Mouse (Mus musculus): Measurements from ENCODE around the gene Cpeb3. TPM values are rescaled to one million over a fixed set of nuclear protein-coding genes. Genes with fewer than 3 reads are reported as not detected.
"Not testable (repeated sequence)": the region's sequence is repeated elsewhere in the genome, so short reads cannot be mapped to it uniquely, and the experiment has no call there.

The Cpeb3 gene
- total RNA-seq, 2 experiments from 2014 or later = 0.80 to 3.1 TPM

DNA sequence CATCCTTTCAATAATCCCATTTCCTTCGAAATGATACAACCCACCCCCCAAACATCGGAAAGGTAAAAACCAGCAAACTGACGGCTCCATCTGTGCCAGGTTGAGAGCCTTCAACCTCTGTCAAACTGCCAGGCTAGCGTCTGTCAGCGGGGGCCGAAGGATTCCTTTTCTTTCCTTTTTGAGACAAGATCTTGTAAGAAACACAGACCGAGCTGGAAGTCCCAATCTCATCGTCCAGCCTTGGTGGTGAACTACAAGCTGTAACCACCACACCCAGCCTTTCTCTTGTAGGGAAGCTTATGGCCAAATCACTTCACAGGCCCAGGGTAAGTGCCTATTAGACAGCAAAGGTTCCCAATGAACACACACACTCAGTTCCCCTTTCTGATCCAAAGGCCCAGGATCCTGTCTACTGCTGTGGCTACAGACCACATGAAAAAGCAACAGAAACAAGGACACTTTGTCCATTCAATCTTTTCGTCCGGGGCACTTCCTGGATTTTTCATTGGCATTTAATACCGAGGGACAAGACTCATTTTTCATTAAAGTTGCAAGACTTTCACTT lies 35.8 kb downstream of the Cpeb3 start:
- no peak for ATAC-seq (replicated peaks; ENCODE audit: low FRiP score, low TSS enrichment, poor library complexity, severe bottlenecking)

DNA sequence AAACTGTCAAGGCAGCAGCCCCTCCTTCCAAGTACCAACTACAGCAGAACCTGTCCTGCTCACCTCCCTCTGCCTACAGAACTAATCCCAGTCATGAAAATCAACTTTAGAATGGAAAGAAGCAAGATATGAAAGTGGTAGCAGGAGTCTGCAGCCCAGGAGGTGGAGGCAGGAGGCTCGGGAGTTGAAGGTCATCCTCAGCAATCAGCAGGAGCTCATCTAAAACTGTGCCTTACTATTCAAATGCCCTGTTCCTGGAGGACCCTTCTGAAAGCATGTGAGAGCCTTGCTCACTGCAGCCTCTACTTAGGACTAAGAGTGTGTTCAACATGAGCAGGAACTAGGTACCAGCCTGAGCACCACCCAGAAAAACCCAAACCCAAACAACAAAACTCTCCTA lies 36.3 kb downstream of the Cpeb3 start:
- ATAC-seq (replicated peaks; ENCODE audit: low FRiP score, low TSS enrichment, poor library complexity, severe bottlenecking) = no peak

DNA sequence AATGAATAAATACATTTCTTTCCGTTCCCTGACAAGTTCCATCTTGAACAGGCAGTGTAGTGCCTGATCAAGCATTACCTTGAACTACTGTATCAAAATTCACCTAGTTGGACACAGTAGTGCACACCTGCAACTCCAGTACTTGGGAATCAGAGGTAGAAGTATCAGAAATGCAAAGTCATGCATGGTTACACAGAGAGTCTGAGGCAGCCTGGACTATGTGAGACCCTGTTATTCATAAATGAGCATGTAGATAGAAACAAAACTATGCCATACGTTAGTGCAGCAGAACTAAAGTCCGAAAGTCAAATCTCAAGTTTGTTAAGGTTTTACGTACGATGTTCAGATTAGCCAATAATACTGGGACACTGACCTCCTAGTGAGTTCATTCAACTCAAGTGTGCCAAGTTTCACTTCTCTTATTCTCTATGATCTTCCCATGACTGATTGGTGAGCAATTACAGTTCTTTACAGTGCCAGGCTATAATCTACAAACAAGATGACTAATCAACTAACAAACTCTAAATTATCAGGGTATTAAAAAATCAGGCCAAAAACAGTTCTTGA lies 51.5 kb downstream of the Cpeb3 start:
- ATAC-seq (replicated peaks; ENCODE audit: low FRiP score, low TSS enrichment, poor library complexity, severe bottlenecking) = no peak

DNA sequence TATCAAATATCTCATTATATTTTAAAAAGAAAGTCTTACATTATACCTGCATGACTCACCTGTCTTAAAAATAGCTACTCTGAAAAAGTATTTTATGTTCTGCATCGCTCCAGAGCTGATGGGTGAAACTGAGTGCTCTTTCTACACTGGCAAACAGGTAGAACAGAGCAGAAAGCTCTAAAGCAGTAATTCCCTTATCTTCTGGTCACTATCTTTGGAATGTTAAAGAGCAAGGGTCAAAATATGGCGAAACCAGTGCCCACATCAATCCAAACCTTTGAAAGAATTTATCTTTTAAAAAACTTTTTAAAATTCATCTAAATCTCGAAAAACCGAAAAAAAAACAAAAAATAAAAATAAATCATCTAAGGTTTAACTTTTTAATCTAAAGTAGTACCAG lies 52.4 kb downstream of the Cpeb3 start:
- ATAC-seq (replicated peaks; ENCODE audit: low FRiP score, low TSS enrichment, poor library complexity, severe bottlenecking) = no peak

DNA sequence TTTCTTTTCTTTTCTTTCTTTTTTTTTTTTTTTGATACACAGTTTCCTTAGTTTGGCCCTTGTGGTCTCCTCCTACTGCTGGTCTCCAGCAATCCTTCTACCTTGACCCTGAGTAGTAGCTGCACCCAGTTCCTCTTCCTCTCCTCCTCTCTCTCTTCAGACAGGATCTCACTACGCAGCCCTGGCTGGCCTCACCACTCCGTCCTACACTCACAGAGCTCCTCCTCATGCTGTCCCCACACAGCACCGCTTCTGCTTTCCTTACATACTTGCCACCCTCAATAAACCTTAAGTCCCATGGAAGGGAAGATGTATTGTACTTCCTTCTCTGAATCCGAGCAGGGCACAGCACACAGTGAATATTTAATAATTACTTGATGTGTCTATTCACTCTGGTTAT lies 61.3 kb downstream of the Cpeb3 start:
- ATAC-seq (replicated peaks; ENCODE audit: low FRiP score, low TSS enrichment, poor library complexity, severe bottlenecking) = no peak

DNA sequence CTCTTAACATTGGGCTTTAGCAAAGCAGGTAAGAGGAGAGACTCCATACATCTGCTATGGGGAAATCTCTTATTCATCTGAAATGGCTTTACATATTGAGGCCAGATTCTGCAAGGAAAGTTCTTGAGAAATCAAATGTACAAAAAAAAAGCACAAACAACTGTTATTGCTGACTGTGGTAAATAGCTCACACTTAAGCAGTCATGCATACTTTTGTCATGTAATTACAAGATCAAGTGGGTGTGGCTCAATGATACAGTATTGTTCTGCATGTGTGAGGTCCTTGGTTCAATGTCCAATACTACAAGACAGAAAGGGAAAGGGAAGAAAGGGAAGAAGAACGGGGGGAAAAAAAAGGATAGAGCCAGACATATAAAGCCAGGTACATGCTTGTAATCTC lies 62.6 kb downstream of the Cpeb3 start:
- ATAC-seq (replicated peaks; ENCODE audit: low FRiP score, low TSS enrichment, poor library complexity, severe bottlenecking) = no peak

DNA sequence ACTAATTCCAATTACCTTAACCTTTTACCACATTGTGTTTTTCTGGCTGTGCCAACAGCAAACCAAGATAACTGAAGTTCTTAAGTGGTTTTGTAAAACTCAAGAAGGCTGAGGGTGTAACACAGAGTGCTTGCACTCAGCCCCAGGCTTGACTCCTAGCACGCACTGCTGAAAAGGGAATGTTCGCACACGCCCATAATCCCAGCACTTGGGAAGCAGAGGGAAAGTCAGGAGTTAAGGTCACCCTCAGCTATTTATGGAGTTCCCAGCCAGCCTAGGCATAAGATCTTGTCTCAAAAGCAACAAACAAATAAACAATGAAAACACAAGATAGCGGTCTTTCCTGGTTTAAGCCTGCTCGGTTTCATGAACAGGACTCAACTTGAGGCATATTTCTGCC lies 63.0 kb downstream of the Cpeb3 start:
- no peak for ATAC-seq (replicated peaks; ENCODE audit: low FRiP score, low TSS enrichment, poor library complexity, severe bottlenecking)

DNA sequence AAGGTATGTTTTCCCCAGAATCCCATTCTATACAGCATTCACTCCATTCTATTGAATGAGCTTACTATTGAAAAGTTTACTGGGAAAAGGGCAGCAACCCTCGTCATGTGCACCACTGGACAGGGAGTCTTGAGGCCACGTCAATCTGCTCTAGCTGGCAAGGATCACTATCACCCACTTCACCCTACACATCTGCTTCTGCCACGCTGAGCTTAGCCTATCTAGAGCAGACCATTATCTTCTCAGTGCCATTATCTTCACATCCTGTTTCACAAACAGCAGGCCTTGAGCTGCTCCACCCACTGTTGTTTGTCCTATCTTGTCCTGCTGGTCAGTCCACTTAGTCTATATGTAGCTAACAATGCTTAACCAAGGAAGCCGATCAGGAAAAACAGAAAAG lies 66.8 kb downstream of the Cpeb3 start:
- peak; percentile 90 for ATAC-seq (replicated peaks; ENCODE audit: low FRiP score, low TSS enrichment, poor library complexity, severe bottlenecking)

DNA sequence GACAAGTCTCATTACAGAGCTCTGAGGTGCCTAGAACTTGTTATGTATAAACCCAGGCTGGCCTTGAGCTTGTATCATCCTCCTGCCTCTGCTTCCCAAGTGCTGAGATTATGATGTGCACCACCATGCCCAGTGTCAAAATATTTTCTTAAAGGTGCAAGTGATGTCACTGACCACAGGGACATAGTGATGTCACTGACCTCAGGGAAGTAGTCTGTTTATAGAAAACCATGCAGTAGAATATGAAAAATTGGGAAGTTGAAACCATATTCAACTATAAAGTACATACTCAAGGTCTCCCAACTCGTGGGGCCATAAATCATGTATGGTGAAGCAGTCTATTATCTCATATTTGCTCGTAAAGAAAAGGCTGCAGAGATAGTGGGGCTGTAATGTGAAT lies 71.3 kb downstream of the Cpeb3 start:
- no peak for ATAC-seq (replicated peaks; ENCODE audit: low FRiP score, low TSS enrichment, poor library complexity, severe bottlenecking)

DNA sequence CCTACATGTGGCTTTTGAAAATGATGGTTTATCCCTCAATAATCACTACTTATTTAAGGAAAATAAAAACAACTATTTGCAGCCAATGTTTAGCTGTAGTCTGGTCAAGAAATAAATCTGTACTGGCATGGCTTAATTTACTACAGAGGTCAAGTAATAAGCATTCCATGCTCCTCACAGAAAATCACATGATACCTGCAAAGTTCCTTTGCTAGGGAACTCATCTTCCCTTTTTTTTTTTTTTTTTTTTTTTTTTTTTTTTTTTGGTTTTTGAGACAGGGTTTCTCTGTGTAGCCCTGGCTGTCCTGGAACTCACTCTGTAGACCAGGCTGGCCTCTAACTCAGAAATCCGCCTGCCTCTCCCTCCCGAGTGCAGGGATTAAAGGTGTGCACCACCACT lies 72.9 kb downstream of the Cpeb3 start:
- ATAC-seq (replicated peaks; ENCODE audit: low FRiP score, low TSS enrichment, poor library complexity, severe bottlenecking) = not testable (repeated sequence)

DNA sequence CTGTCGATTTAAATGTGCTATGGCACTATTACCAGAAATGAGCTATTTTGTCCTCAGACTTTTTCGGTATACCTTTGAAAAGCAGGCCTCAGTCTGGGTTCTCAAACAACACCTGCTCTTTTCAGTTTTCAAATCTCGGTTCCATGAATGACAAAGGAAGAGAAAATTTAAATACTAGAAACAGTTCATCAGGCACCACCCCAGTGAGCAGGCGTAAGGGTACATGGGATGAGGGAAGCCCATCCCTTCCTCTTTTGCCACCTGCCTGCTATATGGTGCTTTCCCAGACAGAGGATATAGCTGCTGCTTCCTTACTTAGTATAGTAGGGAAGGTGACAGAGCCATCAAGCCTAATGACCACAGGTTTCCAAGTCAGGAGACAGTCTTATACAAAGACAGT lies 74.7 kb downstream of the Cpeb3 start:
- ATAC-seq (replicated peaks; ENCODE audit: low FRiP score, low TSS enrichment, poor library complexity, severe bottlenecking) = no peak

DNA sequence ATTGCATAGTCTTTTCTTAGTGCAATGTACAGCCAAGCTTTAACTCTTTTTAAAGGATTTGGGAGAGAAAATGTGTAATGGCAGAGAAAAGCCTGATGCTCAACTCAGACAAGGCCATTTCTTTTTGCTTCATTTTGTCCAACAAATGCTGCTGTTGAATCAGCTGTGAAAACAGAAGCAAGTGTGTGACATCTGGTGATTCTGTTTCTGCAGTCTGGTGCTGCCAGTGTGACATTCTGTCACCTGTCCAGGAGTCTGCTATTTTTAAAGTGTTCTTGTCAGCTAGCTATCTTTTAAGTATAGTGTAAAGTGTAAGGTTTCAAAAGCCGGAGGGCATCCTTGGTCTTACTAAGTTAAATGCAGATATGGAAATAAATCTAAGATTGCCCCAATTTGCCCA lies 76.7 kb downstream of the Cpeb3 start:
- no peak for ATAC-seq (replicated peaks; ENCODE audit: low FRiP score, low TSS enrichment, poor library complexity, severe bottlenecking)

DNA sequence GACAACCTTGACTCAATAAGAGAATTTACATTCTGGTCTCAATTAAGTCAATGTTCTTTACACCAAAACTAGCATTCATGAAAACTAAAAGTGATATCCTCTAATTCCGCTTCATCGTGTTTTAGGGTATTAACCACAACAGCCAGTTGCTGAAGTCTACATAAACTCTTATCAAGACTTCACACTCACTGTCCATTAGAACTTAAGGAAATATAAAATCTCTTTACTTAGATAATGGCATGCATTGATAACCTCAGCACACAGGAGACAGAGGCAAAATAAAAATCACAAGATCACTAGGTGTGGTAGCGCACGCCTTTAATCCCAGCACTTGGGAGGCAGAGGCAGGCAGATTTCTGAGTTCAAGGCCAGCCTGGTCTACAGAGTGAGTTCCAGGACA lies 79.9 kb downstream of the Cpeb3 start:
- no peak for ATAC-seq (replicated peaks; ENCODE audit: low FRiP score, low TSS enrichment, poor library complexity, severe bottlenecking)

DNA sequence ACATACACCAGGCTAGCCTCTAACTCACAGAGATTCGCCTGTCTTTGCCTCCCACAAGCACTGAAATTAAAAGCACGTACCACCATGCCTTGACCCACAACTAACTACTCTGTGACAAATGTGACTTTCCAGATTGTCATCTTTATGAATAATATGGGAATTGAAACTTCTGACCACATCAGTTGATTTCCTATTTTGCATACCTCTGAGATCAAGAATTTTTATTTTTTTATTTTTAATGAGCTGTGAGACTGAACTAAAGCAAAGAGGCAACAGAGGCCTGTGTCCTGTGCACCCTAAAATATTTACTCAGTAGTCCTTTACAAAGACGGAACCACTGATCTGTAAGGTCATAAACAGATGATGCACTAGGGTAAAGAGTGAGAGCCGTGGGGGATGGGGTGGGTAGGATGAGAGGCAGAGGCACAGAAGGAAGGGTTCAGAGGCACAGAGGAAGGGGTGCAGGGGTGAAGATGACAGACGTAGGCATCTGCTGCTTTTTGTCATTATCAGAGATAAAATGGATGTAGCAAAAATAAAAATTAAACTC lies 81.3 kb downstream of the Cpeb3 start:
- no peak for ATAC-seq (replicated peaks; ENCODE audit: low FRiP score, low TSS enrichment, poor library complexity, severe bottlenecking)

DNA sequence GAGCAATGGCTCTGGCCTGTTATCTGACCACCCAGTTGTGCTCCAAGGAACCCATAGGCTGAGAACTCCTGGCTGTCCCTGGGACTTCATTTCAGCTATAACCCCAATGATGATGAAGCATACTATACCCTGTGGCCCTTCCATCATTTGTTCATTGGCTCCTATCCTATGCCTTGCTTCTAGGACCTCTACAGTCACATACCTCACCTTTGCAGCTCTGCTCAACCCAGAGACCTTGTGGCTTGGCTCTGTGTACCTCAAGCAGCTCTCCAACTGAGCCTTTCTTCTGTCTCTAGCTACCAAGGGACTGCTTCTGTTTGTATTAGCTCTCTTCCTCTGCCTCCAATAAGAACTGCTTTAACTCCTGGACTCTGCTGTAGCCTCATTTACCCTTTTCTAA lies 83.4 kb downstream of the Cpeb3 start:
- ATAC-seq (replicated peaks; ENCODE audit: low FRiP score, low TSS enrichment, poor library complexity, severe bottlenecking) = no peak

DNA sequence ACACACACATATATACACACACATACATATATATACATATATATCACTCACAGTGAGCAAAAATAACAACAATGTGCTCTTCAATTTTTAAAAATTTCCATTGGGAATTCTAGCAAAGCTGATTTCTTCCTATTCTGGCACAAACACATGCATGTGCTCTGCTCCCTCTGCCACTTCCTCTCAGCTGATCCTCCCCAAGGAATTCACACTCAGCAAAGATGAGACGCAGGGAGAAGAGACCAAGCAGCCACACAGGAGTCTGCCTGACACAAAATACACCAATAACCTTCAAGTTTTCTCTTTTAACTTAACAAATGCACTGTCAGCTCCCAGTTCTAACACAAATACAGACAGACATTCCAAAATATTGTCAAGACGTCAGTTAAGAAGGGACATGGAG lies 89.1 kb downstream of the Cpeb3 start:
- ATAC-seq (replicated peaks; ENCODE audit: low FRiP score, low TSS enrichment, poor library complexity, severe bottlenecking) = no peak

DNA sequence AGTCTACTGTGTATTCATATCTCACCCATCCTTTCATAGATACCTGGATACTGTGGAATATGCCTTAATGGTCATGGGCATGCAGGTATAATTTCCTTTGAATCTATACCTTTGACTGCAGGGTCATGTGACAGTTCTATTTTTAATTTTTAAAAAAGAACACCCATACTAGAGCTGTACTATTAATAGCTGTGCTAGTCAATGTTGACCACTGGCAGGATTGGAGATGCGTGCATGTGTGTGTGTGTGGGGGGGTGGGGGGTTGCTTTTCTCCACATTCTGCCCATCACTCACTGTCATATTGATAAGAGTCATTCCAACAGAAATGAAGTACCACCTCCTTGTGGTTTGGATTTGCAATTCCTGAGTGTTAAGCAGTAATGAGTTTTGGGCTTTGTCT lies 92.6 kb downstream of the Cpeb3 start:
- no peak for ATAC-seq (replicated peaks; ENCODE audit: low FRiP score, low TSS enrichment, poor library complexity, severe bottlenecking)

DNA sequence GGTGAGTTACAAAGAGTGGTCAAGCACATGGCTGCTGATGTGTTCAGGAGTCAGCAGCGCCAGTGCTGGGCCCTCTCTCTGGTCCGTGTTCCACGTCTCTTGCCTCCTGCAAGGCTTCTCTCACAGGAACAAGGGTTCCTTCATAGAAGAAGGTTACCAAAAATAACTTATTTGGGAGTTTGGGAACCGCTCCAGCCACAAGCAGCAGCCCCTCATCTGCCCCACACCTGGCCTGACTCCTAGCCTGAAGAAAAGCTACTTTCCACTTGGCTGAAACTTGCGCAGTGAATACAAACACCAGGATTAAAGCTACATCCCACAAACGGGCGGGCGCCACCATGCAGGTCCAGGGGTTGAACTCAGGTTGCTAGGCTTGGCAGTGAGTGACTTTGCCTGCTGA lies 93.0 kb downstream of the Cpeb3 start:
- ATAC-seq (replicated peaks; ENCODE audit: low FRiP score, low TSS enrichment, poor library complexity, severe bottlenecking) = no peak

DNA sequence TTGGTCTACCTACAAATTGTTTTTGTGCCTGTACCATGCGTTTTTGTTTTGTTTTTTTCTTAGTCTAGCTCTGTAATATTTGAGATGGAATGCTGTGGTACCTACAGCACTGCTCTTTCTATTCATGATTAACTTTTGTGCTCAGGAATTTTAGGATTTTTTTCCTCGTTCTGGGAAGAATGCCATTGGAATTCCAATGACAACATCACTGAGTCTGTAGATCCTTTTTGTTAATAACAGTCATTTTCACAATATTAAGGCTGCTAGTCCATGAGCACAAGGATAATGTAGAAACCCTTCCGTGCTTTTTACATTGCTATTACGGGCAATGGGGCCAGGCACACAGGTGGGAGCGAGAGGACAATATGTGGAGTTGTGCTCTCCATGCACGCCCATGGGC lies 96.6 kb downstream of the Cpeb3 start:
- ATAC-seq (replicated peaks; ENCODE audit: low FRiP score, low TSS enrichment, poor library complexity, severe bottlenecking) = no peak

DNA sequence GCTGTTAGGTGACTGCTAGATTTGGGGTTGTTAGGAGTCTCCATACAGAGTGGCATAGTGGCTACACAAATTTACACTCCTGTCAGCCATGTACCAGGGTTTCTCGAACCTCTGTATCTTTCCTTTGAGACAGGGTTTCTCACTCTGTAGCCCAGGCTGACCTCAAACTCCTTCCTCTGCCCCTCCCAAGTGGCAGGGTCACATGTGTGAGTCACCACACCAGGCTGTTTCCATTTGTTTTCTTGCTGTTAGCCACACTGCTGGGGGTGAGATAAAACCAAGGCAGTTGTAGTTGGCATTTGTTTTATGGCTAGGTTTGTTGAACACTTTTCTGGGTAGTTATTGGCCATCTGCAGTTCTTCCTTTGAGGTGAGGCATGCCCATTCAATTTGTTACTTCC lies 97.9 kb downstream of the Cpeb3 start:
- ATAC-seq (replicated peaks; ENCODE audit: low FRiP score, low TSS enrichment, poor library complexity, severe bottlenecking) = peak; percentile 87

DNA sequence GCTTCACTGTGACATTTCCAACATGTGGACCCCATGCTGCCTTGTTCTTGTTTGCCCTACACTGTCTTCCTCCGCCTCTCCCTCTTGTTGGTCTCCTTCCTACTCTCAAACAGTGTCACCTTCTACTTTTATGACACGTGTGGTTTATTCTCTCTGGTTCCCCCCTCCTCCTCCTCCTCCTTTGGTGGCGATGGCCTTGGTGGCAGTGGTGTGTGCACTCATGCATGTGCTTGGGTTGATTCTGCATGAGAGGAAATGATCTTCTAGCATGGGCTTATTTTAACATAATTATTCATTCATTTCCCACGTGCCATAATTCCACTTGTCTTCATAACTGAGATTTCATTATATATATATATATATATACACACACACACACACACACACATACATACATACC lies 98.5 kb downstream of the Cpeb3 start:
- ATAC-seq (replicated peaks; ENCODE audit: low FRiP score, low TSS enrichment, poor library complexity, severe bottlenecking) = no peak

DNA sequence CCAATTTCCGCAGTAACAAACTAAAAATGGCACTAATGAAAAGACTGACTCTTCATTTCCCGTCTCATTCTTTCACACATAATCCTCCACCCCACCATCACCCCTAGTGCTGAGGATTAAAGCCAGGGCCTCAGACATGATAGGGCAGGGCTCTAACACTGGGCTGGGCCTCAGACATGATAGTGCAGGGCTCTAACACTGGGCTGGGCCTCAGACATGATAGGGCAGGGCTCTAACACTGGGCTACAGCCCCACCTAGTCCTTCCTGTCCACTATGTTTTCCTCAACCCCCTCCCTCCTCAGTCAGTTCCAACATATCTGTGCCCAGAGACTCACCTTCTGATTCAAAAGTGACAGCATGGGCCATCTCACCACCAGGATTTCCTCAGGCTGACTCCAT lies 107.7 kb downstream of the Cpeb3 start:
- peak; percentile 67; the same call in 1 of the 2 replicates for ATAC-seq (replicated peaks; ENCODE audit: low FRiP score, low TSS enrichment, poor library complexity, severe bottlenecking)
